Mouse (Mus musculus) fat pad, adult 2 months (tissue): ENCODE data around the gene Hoxd11.

Experiments
- DNase-seq: peaks from one replicate; pipeline ENCODE4 v3.0.0-alpha.2; 2011; ENCODE audit warnings: low read depth, low spot score; ENCODE audit errors: extremely low read depth

Gene Hoxd11

DNA sequence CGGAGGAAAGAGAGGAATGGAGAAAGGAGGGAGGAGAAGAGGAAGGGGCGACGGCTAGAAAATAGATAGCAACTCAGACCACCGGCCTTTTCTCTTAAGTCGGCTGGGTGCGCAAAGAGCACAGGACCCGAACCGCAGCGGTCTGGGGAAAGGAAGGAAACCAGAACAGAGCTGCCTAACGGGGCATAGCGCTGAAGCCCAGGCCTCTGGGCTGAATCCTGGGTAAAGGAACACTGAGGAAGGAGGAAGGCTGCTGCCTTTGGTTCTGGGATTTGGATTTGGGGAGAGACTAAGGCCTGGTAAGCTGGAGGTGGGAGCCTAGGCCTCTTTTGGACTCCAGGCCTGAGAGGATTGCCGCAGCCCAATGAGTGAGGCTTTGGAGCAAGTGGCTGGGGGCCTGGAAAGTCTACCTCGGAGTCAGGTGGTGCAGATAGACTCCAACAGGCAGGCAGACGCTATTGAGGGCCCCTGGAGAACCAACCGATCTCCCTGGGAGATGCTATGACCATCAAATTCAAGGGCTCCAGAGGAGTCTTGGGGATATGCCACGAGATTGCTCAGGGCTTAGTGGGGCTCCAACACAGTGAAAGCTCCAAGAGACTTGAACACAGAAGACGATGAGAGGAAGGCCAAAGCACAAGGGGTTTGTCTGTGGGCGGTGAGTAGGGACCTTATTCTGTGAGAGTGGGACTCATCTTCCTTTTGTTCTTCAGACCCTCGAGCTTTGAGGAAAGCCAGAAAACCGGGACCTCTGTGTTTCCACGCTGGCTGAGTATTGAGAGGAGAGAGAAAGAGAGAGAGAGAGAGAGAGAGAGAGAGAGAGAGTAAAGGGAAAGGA is 1.4 kb downstream of the Hoxd11 start:
- no peak for DNase-seq

DNA sequence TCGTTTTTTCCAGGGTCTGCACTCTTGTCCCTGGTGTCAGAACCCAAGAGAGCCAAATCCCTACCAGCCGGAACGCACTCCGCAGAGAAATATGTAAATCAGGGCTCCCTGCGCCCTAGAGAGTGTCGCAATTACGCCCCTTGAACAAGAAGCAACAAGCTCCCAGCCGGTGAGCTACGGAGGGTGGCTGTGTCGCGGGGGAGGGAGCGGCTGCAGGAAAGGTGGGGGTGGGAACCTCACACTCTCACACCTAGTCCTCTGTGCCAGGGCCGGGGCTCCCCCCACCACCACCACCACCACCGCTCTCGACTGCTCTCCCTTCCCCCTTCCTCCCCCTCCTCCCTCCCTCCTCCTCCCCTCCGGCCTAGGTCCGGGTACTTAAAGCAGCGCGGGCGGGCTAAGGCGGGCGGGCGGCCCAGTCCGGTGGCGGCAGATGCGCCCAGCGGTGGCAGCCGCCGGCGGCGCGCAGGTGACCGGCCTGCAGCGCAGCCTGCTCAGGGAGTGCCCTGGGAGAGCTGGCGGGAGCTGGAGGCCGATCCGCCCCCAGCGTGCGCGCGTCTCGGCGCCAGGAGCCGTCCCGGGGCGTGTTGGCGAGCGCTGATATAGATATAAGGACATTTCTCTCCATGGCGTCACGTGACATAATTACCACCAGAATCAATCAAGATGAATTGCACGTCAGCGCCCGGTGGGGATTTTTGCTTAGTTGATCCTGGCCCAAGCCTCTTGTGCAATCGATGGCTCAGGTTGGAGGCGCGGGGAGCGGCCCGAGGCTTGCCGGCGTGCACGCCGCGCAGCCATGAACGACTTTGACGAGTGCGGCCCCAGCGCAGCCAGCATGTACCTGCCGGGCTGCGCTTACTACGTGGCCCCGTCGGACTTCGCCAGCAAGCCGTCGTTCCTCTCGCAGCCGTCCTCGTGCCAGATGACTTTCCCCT is 2.5 kb downstream of the Hoxd11 start:
- DNase-seq = no peak

DNA sequence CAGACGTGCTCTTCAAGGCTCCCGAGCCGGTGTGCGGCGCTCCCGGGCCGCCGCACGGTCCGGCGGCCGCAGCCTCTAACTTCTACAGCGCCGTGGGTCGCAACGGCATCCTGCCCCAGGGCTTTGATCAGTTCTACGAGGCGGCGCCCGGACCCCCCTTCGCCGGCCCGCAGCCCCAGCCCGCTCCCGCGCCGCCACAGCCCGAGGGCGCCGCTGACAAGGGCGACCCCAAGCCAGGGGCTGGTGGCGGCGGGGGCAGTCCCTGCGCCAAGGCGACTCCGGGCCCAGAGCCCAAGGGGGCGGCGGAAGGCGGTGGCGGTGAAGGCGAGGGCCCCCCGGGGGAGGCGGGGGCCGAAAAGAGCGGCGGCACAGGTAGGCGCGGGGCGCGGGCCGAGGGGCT is 3.4 kb downstream of the Hoxd11 start:
- DNase-seq = no peak

DNA sequence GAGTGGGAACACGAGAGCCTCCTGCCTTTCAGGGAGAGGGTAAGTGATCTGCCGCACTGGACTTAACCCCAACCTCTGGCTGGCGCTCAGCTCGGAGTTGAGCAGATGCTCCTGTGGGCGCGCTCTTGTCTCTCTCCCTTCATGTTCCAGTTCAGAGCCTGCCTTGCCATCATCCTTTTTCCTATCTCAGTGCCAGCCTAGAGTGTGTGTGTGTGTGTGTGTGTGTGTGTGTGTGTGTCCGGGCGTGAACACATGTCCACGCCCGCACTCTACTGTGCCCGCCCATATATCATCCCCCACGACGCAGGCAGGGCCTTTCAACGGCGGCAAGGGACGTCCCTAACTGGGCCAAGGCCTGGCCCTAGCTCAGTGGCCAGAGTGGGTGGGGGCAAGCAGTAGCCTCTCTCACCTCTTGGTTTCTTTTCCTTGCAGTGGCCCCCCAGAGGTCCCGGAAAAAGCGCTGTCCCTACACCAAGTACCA is 4.2 kb downstream of the Hoxd11 start:
- DNase-seq = no peak

DNA sequence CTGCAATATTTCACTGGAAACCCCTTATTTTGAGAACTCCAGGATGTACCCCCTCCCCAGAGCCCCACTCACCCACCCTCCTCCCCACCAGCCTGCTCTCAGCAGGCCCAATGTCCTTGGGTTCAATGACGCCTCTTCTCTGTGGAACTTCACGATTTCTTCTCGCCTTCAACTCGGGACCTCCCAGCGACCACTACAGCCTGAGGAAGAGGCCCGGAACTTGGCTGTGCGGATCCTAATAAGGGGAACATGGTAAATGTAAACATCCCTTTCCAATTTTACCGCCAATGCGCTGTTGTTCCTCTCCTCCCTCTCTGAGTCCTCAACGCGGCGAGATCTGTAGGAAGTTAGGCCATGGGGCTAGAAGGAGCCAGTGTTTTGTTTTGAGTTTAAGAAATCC is 4.7 kb downstream of the Hoxd11 start:
- no peak for DNase-seq

DNA sequence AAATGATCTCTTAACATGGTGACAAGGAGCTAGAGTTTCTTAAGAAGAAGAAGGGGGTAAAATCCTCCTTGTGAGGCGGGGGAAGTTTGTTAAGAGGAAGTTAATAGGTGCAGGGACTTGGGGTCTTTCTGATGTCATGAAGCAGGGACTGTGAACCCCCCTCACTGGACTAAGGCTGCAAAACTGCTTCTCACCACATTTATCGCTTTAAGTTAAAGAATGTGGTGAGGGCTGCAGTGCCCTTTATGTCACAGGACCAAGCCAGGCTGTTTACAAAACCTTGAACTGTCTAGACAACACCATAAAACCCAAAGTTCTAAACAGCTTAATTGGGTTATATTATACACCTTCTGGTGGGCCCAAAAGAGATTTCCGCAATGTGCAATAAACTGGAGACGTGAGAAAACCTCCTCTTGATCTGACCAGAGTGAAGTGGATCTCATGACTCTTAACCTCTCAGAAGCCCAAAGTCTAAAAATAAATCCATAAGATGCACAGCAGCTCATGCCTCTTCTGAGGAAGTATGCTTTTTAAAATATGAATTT is 5.8 kb downstream of the Hoxd11 start:
- no peak for DNase-seq

DNA sequence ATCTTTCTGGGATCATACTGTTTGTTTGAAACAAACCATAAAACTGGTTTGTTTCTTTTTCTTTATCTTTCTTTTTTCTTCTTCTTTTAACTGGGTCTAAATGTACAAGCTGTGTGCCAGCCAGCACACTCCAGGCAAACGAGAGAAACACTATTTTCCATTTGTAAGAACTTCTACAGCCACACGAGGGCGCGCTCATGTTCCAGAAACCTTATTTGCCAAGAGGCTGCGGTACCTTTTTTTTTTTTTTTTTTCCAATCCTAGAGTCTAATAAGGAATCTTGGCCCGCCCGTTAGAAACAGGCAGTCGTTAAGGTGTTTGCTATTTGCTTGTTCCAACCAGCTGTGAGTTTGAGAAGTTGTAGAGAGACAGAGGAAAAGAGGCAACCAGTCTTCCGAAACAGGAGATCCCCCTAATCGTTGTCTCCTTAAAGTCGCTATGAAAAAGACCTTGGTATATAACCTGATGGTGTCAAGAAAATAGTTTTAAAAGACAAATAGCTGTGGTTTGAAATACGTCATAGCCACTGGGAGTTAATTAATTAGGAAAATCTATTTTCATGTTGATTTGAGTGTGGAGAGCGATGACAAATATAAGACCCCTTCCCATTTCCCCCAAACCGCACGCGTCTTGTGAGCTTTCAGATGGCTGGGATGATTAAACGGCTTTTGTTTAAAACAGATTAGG is 7.1 kb downstream of the Hoxd11 start:
- DNase-seq = no peak

DNA sequence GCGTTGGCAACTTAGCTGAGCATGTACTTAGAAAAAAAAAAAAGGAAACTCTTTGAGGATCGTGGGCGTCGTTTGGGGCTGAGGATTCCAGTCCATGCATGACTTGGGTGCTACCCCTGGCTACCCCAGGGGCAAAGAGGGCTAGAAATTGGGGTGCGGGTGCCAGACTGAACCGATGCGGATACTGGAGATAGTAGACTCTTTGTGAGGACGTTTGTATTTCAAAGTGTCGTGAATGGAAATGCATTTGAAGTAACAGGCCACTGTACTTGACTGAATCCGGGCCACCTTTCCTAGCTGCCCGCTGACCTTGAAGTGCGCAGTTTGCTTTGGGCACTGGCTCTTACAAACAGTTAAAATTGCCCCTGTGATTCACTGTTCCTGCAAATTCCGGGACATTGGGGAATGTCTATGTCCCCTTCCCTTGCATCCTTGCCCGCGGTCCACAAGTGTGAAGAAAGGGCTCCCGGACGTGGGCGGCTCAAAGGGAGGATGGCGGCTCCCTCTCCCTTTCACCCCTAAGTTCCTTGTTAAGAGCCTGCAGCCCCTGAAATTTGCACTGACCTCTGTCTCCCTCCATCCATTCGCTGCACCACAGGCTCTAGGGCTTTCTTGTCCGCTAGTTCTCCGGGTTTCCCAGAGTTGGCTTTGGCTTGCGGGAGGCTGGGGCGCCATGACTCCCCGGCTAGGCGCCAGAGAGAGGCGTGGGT is 7.8 kb downstream of the Hoxd11 start:
- no peak for DNase-seq

DNA sequence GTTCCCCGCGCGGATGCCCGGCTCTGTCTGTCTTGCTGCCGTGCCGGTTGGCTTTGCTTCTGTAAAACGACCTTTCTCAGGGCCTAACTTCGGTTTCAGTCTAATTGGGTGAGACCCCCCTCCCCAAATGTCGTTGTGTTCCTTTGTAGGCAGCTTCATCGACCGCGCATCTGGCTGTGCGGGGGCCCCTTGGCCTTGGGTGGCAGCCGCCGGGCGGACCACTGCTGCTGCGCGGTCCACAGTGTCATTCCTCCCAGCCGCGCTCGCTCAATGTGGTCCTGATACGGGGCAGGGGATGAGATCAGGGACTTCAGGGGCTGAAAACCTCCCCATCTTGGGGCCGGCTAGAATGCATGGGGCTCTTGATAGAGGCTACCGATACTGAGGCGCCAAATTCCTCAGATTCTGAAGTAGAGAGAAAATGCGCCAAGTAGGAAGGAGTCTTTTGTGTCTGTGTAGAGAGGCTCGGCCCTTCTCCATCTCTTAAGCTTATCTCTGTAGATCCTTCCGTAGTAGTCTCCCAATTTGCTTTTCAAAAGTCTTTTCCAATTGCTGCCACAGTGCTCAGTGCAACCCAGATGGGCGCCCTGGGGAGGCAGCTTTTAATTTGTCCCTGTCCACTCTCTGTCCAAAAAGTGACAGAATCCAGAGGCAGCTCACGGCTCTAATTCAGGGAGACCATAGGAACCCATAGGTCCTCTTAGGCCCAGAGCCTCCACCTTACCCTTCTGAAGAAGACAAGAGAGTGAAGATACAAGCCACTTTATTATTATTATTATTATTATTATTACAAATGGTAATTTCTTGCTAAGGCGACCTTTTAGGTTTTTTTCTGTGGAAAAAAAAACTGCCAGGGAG is 8.6 kb downstream of the Hoxd11 start:
- no peak for DNase-seq

DNA sequence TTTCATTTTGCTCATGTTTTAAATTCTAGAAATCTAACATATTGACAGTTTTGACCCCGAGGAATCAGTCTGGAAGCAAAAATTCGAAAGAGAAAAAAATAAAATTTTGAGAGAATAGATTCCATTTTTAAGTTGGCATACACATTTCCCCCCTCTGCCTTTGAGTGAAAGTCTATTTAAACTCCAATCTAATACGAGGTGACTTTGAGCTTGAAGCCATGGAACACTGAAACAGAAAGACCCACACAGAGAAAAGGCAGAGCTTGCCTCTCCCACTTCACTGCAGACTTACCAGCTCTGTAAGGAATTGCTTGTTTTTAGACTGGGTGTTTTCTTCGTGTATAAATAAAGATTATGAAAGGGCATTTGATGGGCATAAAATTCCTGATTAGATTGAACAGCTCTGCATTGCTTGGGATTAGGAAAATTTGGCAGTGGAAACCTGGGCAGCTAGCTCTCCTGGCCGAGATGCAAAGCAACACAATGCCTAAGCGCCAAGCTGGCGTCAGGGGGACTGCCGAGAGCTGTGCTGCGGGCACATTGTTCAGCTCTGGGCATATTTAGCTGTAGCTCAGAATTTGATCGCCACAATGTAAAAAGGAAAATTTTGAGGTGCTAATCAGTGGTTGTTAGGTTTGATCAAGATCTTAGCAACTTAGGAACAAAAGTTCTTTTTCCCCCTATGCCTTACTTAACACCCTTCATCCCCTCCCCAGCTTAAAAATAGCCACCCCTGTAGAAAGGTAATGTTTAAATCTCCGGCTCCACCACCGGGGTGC is 9.6 kb downstream of the Hoxd11 start:
- DNase-seq = no peak

DNA sequence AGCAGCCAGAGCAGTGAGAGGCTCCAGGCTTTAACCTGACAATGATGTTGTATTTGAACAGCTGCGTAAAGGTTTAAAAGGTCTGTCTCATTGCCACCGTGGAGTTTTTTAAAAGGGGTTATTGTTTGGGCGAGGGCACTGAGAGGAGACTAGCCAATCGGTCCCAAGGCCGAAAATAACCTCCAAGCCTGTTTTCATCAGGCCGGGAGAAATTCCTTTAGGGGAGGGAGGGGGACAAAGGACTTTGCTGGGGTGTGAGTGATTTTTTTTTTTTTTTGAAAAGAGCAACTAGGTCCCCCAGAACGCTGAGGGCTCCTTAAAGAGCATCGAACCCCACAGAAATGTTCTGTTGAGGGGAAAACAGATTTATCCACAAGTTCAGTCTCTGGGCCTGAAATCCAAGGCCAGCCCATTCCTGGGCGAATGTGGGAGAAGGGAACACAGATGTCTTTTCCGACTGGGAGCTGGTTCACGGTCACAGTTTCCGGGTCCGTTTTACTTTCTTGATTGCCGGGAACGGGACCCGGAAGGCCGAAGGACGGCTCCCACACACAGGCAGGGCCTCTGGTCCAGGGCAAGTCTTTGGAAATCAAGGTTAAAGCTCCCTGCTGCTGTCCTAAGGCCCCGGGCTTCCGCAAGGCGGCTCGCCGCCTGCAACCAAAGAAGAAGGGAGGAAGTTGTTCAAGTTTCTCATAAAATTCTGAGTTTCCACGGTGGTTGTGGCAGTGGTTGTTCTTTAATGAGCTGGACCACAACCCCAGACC is 10.4 kb downstream of the Hoxd11 start:
- no peak for DNase-seq

DNA sequence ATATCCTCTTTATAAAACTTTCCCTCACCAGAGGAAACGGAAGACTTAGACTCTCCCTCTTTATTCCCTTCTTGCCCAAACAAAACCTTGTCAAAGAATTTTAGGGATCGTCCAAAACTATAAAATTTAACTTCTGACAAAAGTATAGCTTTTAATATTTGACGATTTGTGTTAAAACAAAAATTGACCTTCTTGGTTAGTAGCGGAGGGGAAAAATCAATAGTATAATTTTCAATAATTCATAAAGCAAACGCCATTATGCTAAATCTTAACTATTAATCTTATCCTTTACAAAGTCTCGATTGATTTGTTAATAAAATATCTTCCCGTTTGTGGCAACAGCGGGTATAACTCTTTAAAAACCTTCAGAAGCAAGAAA is 11.0 kb downstream of the Hoxd11 start:
- no peak for DNase-seq

DNA sequence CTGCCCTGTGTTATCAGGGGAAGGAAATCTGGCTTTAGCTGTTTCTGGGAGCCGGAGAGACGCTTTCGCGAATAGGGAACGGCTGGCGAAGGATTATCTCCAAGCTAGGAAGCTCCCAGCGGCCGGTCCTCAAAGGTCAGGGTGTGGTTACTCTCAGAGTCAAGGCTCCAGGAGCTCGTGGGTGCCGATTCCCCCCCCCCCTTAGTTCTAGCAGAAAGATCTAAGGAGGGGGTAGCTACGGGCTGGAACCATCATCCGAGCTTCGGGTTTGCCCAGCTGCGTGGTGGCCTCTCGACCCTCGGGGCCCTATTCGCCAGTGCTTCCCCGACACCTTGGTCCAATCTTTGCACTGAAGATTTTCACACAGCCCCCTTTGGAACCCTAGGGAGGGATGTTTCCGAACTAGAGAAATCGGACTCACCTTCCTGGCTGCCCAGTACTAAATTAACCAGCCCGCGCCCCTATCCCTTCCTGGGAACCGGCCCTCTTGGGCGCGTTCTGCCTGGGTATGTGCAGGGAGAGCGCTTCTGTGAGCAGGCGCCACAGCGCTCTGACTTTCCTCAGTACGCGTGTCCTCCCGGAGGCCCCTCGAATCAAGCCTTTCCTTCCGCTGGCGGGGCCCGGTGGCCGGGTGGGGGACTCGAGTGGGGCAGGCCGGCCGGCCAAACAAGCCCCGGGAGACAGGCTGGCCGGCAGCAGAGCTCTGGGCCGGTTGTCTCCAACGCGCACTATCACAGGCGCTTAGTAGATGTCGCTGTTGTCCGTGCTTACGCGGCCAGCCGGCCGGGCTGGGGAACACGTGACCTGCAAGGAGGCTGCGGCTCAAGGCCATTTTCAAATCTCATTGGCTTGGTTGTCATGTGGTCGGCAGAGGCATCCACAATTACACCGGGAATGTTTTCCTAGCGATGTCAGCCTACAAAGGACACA is 11.9 kb downstream of the Hoxd11 start, which contains the start of gene Hoxd10:
Gene Hoxd10 (plus strand): TSS at position 903 of the 930 bp plus-strand sequence.
- no peak for DNase-seq

DNA sequence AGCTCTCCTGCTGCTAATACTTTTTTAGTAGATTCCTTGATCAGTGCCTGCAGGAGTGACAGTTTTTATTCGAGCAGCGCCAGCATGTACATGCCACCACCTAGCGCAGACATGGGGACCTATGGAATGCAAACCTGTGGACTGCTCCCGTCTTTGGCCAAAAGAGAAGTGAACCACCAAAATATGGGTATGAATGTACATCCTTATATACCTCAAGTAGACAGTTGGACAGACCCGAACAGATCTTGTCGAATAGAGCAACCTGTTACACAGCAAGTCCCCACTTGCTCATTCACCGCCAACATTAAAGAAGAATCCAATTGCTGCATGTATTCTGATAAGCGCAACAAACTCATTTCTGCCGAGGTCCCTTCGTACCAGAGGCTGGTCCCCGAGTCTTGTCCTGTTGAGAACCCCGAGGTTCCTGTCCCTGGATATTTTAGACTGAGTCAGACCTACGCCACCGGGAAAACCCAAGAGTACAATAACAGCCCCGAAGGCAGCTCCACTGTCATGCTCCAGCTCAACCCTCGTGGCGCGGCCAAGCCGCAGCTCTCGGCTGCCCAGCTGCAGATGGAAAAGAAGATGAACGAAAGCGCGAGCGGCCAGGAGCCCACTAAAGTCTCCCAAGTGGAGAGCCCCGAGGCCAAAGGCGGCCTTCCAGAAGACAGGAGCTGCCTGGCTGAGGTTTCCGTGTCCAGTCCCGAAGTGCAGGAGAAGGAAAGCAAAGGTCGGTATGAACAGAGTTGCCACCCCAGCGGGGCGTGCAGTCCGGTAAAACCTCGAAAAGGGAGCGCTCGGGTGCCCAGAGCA is 12.8 kb downstream of the Hoxd11 start:
- DNase-seq = no peak

DNA sequence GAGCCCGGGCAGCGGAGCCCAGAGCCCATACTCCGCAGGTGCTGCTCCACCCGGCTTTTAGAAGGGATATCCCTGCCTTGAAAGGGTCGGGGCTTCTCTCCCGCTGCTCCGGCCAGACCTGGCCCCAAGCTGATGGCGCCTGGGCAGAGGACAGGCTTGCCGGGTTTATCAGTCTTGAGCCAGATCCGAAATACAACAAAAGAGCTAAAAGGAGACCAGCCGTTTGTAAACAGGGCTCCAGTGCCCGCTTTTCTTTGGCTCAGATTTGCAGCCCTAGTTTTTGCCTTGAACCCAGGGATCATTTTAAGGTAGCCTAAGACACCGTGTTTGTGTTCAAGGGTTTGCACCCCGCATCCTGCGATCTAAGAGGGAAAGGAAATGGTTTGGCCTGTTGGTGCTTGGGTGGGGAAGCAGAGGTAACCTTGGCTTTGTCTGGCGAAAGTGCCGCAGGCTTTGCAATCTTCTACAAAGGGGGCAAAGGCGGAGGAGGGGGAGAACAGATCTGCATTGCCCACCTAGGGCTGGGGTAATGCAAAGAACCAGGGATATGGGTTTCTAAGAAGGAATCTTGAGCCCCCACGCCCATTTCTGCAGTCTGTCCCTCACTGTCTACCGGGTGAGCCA is 13.6 kb downstream of the Hoxd11 start:
- no peak for DNase-seq

DNA sequence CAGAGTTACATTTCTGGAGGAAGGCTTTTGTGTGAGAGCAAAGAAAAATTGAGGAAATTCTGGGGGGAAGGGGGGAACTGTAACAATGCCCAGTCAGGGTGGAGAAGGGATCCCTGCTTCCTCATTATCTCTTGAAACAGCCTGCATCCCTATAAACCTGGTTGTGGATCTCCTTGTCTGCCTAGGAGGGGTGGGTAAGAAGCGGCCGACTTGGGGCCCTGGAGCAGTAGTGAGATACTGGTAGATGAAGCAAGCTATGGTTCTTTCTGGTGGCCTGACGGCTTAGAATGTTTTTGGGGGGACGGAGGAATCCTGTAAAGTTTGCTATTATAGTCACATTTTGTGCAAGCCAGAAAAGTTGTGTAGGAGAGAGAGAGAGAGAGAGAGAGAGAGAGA is 14.1 kb downstream of the Hoxd11 start:
- DNase-seq = no peak
